Mouse (Mus musculus) liver, embryonic 14.5 days (tissue): ENCODE results near the gene Gjb2.

Experiments
- CTCF ChIP-seq: IDR thresholded peaks from 2 replicates; pipeline ENCODE4 v1.5.1; 2016; ENCODE audit warnings: antibody characterized with exemption, low read depth, control low read depth
- EP300 ChIP-seq: IDR thresholded peaks from 2 replicates; pipeline ENCODE4 v1.6.1; 2016; ENCODE audit warnings: antibody characterized with exemption, low read depth

- no peak for TF ChIP-seq EP300
- TF ChIP-seq CTCF = no peak
Observed at GRCm38 (mm10) chr14:57133161-57133661, 28.7 kb upstream of the Gjb2 start, which contains the start of gene Gjb6.
